Mouse (Mus musculus): ENCODE measurements around the gene Lrrc51. TPM values are rescaled to one million over a fixed set of nuclear protein-coding genes. Genes with fewer than 3 reads are reported as not detected.
A peak's percentile ranks its signal among the peaks of the same experiment; 100 is the strongest.
"Not testable (repeated sequence)": the region's sequence is repeated elsewhere in the genome, so short reads cannot be mapped to it uniquely, and the experiment has no call there.

Lrrc51 gene
- polyA plus RNA-seq, 1 experiment from 2014 or later, result 18.1 TPM

DNA sequence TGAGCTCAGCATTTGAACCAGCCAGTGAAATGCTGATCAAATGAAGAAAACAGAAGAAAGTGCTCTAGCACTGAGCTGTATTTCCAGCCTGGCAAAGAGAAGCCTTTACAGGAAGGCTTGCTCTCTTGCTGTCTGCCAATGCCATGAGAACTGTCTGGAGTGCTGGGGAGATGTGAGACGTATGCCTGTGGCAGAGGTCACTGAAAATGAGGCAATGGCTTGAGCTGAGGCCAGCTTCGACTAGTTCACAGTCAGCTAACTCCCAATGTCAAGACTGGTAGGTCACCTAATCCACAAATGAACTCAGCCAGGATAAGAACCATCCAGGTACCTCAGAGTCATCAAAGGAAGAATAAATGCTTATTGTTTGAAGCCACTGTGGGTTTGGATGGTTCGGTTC is 5.6 kb downstream of the Lrrc51 start:
- Histone ChIP-seq H3K27me3 (ENCODE audit: control insufficient read depth, insufficient read depth, low read depth, low read length) (no peaks in the 10 kb centered on the region), H3K36me3 (ENCODE audit: control insufficient read depth, insufficient read depth, low read length) (no peaks in the 10 kb centered on the region), H3K27ac (ENCODE audit: low read length) (no peak overlapping the region), H3K4me3 (ENCODE audit: low read length) (no peak overlapping the region), H3K9ac (ENCODE audit: low read length) (no peak overlapping the region), H3K4me1 (replicated peaks; ENCODE audit: control insufficient read depth, insufficient read depth, low read length) (peaks cover 8% of the 10 kb centered on the region), H3K4me2 (ENCODE audit: low read depth, low read length) (no peak overlapping the region), H3K9me3 (ENCODE audit: control insufficient read depth, low read length) (no peaks in the 10 kb centered on the region)
- no peak for ATAC-seq (ENCODE audit: low read depth)
- WGBS, result 71% methylated on average over 3 of the region's 3 CpGs

DNA sequence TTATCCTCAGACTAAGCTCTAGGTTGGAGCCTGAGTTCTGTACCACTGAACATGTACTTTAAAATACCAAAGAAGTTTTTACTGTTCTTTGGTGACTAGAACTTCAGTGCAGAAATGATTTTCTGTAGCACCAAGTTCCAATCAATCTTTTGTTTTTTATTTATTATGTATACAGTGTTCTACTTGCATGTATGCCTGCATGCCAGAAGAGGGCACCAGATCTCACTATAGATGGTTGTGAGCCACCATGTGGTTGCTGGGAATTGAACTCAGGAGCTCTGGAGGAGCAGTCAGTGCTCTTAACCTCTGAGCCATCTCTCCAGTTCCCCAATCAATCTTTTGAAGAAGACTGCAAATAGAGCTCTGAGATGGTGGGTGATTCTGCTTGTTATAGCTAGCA is 7.8 kb downstream of the Lrrc51 start:
- not testable (repeated sequence) for H3K4me1 ChIP-seq (replicated peaks; ENCODE audit: control insufficient read depth, insufficient read depth, low read length); H3K4me3 ChIP-seq (ENCODE audit: low read length); H3K36me3 ChIP-seq (ENCODE audit: control insufficient read depth, insufficient read depth, low read length); H3K27ac ChIP-seq (ENCODE audit: low read length); H3K27me3 ChIP-seq (ENCODE audit: control insufficient read depth, insufficient read depth, low read depth, low read length); H3K9me3 ChIP-seq (ENCODE audit: control insufficient read depth, low read length); H3K9ac ChIP-seq (ENCODE audit: low read length); H3K4me2 ChIP-seq (ENCODE audit: low read depth, low read length); ATAC-seq (ENCODE audit: low read depth)

- Histone ChIP-seq H3K27me3 (ENCODE audit: control insufficient read depth, insufficient read depth, low read depth, low read length) (no peaks in the 10 kb centered on the region), H3K9me3 (ENCODE audit: control insufficient read depth, low read length) (no peaks in the 10 kb centered on the region), H3K9ac (ENCODE audit: low read length) (no peak overlapping the region), H3K27ac (ENCODE audit: low read length) (no peak overlapping the region), H3K4me2 (ENCODE audit: low read depth, low read length) (no peak overlapping the region), H3K36me3 (ENCODE audit: control insufficient read depth, insufficient read depth, low read length) (peaks cover 16% of the 10 kb centered on the region), H3K4me3 (ENCODE audit: low read length) (no peak overlapping the region), H3K4me1 (replicated peaks; ENCODE audit: control insufficient read depth, insufficient read depth, low read length) (no peaks in the 10 kb centered on the region)
- 17% methylated on average over 1 of the region's 1 CpGs for WGBS
- peak; percentile 75 for ATAC-seq (ENCODE audit: low read depth)
Observed at GRCm38 (mm10) chr7:101918071-101918470, 15.6 kb downstream of the Lrrc51 start.

- H3K4me1 ChIP-seq (replicated peaks; ENCODE audit: control insufficient read depth, insufficient read depth, low read length), result peaks cover 8% of the 10 kb centered on the region
- H3K27me3 ChIP-seq (ENCODE audit: control insufficient read depth, insufficient read depth, low read depth, low read length), result no peaks in the 10 kb centered on the region
- 68% methylated on average over 3 of the region's 3 CpGs for WGBS
- H3K9me3 ChIP-seq (ENCODE audit: control insufficient read depth, low read length), result no peaks in the 10 kb centered on the region
- no peak for ATAC-seq (ENCODE audit: low read depth)
- H3K9ac ChIP-seq (ENCODE audit: low read length), result no peak overlapping the region
- no peak overlapping the region for H3K27ac ChIP-seq (ENCODE audit: low read length)
- no peak overlapping the region for H3K4me3 ChIP-seq (ENCODE audit: low read length)
- peaks cover 42% of the 10 kb centered on the region for H3K36me3 ChIP-seq (ENCODE audit: control insufficient read depth, insufficient read depth, low read length)
- no peak overlapping the region for H3K4me2 ChIP-seq (ENCODE audit: low read depth, low read length)
Observed at GRCm38 (mm10) chr7:101911982-101912381, 21.7 kb downstream of the Lrrc51 start.

GRCm38 (mm10) chr7:101910138-101910537 is 23.6 kb downstream of the Lrrc51 start:
- peaks cover 17% of the 10 kb centered on the region for H3K4me1 ChIP-seq (replicated peaks; ENCODE audit: control insufficient read depth, insufficient read depth, low read length)
- H3K9ac ChIP-seq (ENCODE audit: low read length), result no peak overlapping the region
- 76% methylated on average over 4 of the region's 4 CpGs for WGBS
- ATAC-seq (ENCODE audit: low read depth), result no peak
- H3K27ac ChIP-seq (ENCODE audit: low read length), result no peak overlapping the region
- peaks cover 42% of the 10 kb centered on the region for H3K36me3 ChIP-seq (ENCODE audit: control insufficient read depth, insufficient read depth, low read length)
- H3K4me2 ChIP-seq (ENCODE audit: low read depth, low read length), result no peak overlapping the region
- no peaks in the 10 kb centered on the region for H3K9me3 ChIP-seq (ENCODE audit: control insufficient read depth, low read length)
- no peaks in the 10 kb centered on the region for H3K27me3 ChIP-seq (ENCODE audit: control insufficient read depth, insufficient read depth, low read depth, low read length)
- H3K4me3 ChIP-seq (ENCODE audit: low read length), result no peak overlapping the region

DNA sequence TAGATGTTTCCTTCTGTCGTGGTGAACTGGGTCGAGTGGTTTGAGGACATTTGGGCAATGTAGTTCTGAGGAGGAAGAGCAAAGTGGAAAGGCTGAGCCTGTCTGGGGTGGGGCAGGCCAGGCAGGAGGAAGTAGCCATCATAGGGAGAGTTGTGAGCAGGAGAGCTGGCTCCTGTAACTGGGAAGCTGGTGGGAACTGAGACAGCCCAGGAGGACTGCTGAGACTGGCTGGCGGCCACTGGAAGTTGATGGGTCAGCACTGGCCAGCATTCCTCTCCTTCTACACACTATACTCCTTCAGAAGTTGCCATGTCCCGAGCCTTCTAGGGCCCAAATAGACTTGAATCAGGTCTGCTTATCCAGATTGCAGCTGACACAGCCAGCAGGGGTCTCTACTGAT is 25.3 kb downstream of the Lrrc51 start:
- H3K27me3 ChIP-seq (ENCODE audit: control insufficient read depth, insufficient read depth, low read depth, low read length), result no peaks in the 10 kb centered on the region
- peaks cover 18% of the 10 kb centered on the region for H3K4me1 ChIP-seq (replicated peaks; ENCODE audit: control insufficient read depth, insufficient read depth, low read length)
- WGBS, result 56% methylated on average over 4 of the region's 4 CpGs
- H3K27ac ChIP-seq (ENCODE audit: low read length), result no peak overlapping the region
- no peak for ATAC-seq (ENCODE audit: low read depth)
- H3K9me3 ChIP-seq (ENCODE audit: control insufficient read depth, low read length), result no peaks in the 10 kb centered on the region
- H3K9ac ChIP-seq (ENCODE audit: low read length), result no peak overlapping the region
- H3K4me3 ChIP-seq (ENCODE audit: low read length), result no peak overlapping the region
- H3K36me3 ChIP-seq (ENCODE audit: control insufficient read depth, insufficient read depth, low read length), result peaks cover 29% of the 10 kb centered on the region
- no peak overlapping the region for H3K4me2 ChIP-seq (ENCODE audit: low read depth, low read length)

DNA sequence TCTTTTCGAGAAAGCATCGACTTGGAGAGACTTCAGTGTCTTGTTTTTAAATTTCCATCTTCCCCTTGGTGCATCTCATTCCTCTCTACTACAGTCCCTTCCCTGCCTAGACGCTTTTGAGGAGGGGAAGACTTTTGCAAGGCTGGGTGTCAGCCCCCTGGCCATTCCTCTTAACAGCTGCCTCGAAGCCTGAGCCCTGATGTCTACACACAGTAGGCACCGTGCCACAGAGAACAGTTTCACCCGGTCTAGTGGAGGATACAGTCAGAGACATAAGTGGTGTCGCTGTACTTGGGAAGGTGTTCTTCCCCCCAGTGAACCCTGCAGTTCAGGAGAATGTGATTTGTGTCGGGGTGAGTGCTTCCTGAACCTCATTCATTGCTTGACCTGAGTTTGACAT is 27.0 kb downstream of the Lrrc51 start:
- 51% methylated on average over 8 of the region's 8 CpGs for WGBS
- H3K4me2 ChIP-seq (ENCODE audit: low read depth, low read length), result peak overlapping the region; percentile 87
- H3K36me3 ChIP-seq (ENCODE audit: control insufficient read depth, insufficient read depth, low read length), result peaks cover 12% of the 10 kb centered on the region
- 0 out of 2 replicates have a peak, but pooled peaks cover 3% of the 10 kb centered on the region for H3K9me3 ChIP-seq (ENCODE audit: control insufficient read depth, low read length)
- H3K9ac ChIP-seq (ENCODE audit: low read length), result peak overlapping the region; percentile 98
- ATAC-seq (ENCODE audit: low read depth), result no peak
- no peak overlapping the region; the same call in 1 of the 2 replicates for H3K27ac ChIP-seq (ENCODE audit: low read length)
- no peaks in the 10 kb centered on the region for H3K27me3 ChIP-seq (ENCODE audit: control insufficient read depth, insufficient read depth, low read depth, low read length)
- H3K4me1 ChIP-seq (replicated peaks; ENCODE audit: control insufficient read depth, insufficient read depth, low read length), result peaks cover 18% of the 10 kb centered on the region
- H3K4me3 ChIP-seq (ENCODE audit: low read length), result peak overlapping the region; percentile 89

DNA sequence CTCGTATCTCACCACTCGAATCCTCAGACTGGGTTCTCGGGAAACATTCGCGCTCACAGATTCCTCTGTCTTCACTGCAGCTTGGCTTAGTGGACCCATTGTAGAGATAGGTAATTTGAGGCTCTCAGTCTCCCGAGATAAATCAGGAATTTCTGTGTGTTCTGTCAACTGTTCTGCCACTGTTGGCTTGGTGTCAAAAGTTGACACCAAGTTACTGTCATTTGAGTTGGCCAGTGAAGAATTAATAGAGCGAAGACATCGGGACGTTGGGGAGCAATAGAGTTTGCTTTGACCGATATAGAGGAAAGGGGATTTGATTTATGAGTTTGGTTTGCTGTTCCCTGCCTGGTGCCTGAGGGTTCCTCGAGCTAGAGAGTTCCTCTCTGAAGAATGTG is 27.4 kb downstream of the Lrrc51 start, which contains the start of gene Tomt:
TSS of gene Tomt (minus strand) at position 73 of the 395 bp plus-strand sequence.
- H3K4me2 ChIP-seq (ENCODE audit: low read depth, low read length), result peak within 1 kb of the TSS; percentile 87
- 0 out of 2 replicates have a peak, but pooled peaks cover 3% of the 10 kb centered on the region for H3K9me3 ChIP-seq (ENCODE audit: control insufficient read depth, low read length)
- WGBS, result 10% methylated on average over 11 of the region's 11 CpGs
- ATAC-seq (ENCODE audit: low read depth), result no peak
- H3K9ac ChIP-seq (ENCODE audit: low read length), result peak within 1 kb of the TSS; percentile 98
- no peaks in the 10 kb centered on the region for H3K27me3 ChIP-seq (ENCODE audit: control insufficient read depth, insufficient read depth, low read depth, low read length)
- H3K4me1 ChIP-seq (replicated peaks; ENCODE audit: control insufficient read depth, insufficient read depth, low read length), result peaks cover 18% of the 10 kb centered on the region
- H3K27ac ChIP-seq (ENCODE audit: low read length), result peak within 1 kb of the TSS; percentile 98
- H3K36me3 ChIP-seq (ENCODE audit: control insufficient read depth, insufficient read depth, low read length), result peaks cover 11% of the 10 kb centered on the region
- peak within 1 kb of the TSS; percentile 89 for H3K4me3 ChIP-seq (ENCODE audit: low read length)

GRCm38 (mm10) chr7:101905561-101906286 is 28.0 kb downstream of the Lrrc51 start, which contains the start of gene Lamtor1:
Lamtor1 (plus strand) TSS chr7:101905904.
- no peaks in the 10 kb centered on the region for H3K27me3 ChIP-seq (ENCODE audit: control insufficient read depth, insufficient read depth, low read depth, low read length)
- H3K4me1 ChIP-seq (replicated peaks; ENCODE audit: control insufficient read depth, insufficient read depth, low read length), result peaks cover 18% of the 10 kb centered on the region
- under 1% methylated on average over 61 of the region's 61 CpGs for WGBS
- peak within 1 kb of the TSS; percentile 98 for H3K9ac ChIP-seq (ENCODE audit: low read length)
- 0 out of 2 replicates have a peak, but pooled peaks cover 3% of the 10 kb centered on the region for H3K9me3 ChIP-seq (ENCODE audit: control insufficient read depth, low read length)
- peak within 1 kb of the TSS; percentile 98 for H3K27ac ChIP-seq (ENCODE audit: low read length)
- peak within 1 kb of the TSS; percentile 89 for H3K4me3 ChIP-seq (ENCODE audit: low read length)
- H3K36me3 ChIP-seq (ENCODE audit: control insufficient read depth, insufficient read depth, low read length), result peaks cover 7% of the 10 kb centered on the region
- peak within 1 kb of the TSS; percentile 87 for H3K4me2 ChIP-seq (ENCODE audit: low read depth, low read length)
- peak; percentile 99 for ATAC-seq (ENCODE audit: low read depth)
